Mouse (Mus musculus) ES-Bruce4 (cell line): ENCODE data around the gene Fam151b.

Experiments
- CTCF ChIP-seq: IDR thresholded peaks from one replicate; pipeline ENCODE4 v1.8.1; 2011; ENCODE audit warnings: low read depth, low read length
- EP300 ChIP-seq: IDR thresholded peaks from 2 replicates; pipeline ENCODE4 v1.6.1; 2011; ENCODE audit warnings: low read depth, low read length; ENCODE audit not compliant: insufficient read depth
- POLR2A ChIP-seq: IDR thresholded peaks from one replicate; pipeline ENCODE4 v1.8.1; 2011; ENCODE audit warnings: low read length; ENCODE audit not compliant: insufficient read depth

GRCm38 (mm10) chr13:92403496-92403895 lies 80.3 kb downstream of the Fam151b start:
- TF ChIP-seq POLR2A (no peak), CTCF (no peak), EP300 (no peak)
